Mouse (Mus musculus) neural tube, embryonic 15.5 days (tissue): ENCODE measurements around the gene Dock2. TPM values are rescaled to one million over a fixed set of nuclear protein-coding genes. Genes with fewer than 3 reads are reported as not detected.
A peak's percentile ranks its signal among the peaks of the same experiment; 100 is the strongest.

ENCODE experiments used
- ATAC-seq: fragments of 200-750 bp; cut with Nextera tagmentation; 2 replicates; pipeline ENCODE4 v1.8.0; 2017; ENCODE audit warnings: mild to moderate bottlenecking, moderate TSS enrichment, moderate library complexity; ENCODE audit not compliant: low FRiP score
- H3K27ac ChIP-seq: fragments of 300-500 bp; sonication (generic); replicated peaks from 2 replicates; pipeline ENCODE4 v1.5.1; 2015; ENCODE audit warnings: mild to moderate bottlenecking, inconsistent platforms
- H3K27me3 ChIP-seq: fragments of 300-500 bp; sonication (generic); replicated peaks from 2 replicates; pipeline ENCODE4 v1.6.1; 2015; ENCODE audit warnings: inconsistent platforms
- H3K36me3 ChIP-seq: fragments of 300-500 bp; sonication (generic); 2 replicates; pipeline ENCODE4 v1.6.1; 2015; ENCODE audit warnings: inconsistent platforms
- H3K4me1 ChIP-seq: fragments of 300-500 bp; sonication (generic); 2 replicates; pipeline ENCODE4 v1.6.1; 2015; ENCODE audit warnings: inconsistent platforms
- H3K4me2 ChIP-seq: fragments of 300-500 bp; sonication (generic); 2 replicates; pipeline ENCODE4 v1.6.1; 2015; ENCODE audit warnings: inconsistent platforms, mild to moderate bottlenecking, moderate library complexity
- H3K4me3 ChIP-seq: fragments of 300-500 bp; sonication (generic); replicated peaks from 2 replicates; pipeline ENCODE4 v1.5.1; 2015; ENCODE audit warnings: mild to moderate bottlenecking, inconsistent platforms
- H3K9ac ChIP-seq: fragments of 300-500 bp; sonication (generic); replicated peaks from 2 replicates; pipeline ENCODE4 v1.6.1; 2015; ENCODE audit warnings: mild to moderate bottlenecking, inconsistent platforms
- H3K9me3 ChIP-seq: fragments of 300-500 bp; sonication (generic); replicated peaks from 2 replicates; pipeline ENCODE4 v1.6.1; 2016; ENCODE audit warnings: inconsistent platforms
- WGBS: fragments of 180-500 bp; shearing (Covaris S2); methylation state at CpG from one replicate; pipeline ENCODE4 v1.1.7; 2015; ENCODE audit warnings: mixed read lengths; 5-methylcytosine and 5-hydroxymethylcytosine counted together
- polyA plus RNA-seq: library from polyadenylated mRNA; unstranded; fragments of >200 nt; fragmentation: Nextera tagmentation; extraction: Ambion mirVana; gene quantifications from 2 replicates; pipeline ENCODE4 v1.2.1, GENCODE M21; 2015

Gene Dock2
- polyA plus RNA-seq, 1 experiment from 2014 or later = 1.0 TPM

DNA sequence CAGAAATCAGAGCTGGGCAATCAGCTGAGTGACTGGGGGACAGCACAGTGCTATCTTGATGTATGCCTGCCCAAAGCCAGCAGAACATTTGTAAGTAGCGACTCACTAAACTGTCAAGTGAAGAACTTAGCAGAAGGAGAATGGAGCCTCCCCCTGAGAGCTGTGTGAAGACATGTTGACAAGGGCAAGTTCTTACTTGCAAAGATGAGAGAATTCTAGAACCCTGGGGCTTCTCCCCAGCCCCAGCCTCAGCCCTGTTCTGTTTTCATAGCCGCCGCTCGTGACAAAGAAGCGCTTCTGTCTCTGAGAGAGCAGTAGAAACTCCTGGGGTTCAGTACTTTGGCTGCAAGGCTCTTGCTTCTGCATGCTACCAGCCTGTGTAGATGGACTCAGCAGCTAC, 444.0 kb downstream of the Dock2 start:
- no peak overlapping the region for H3K9ac ChIP-seq
- no peaks in the 10 kb centered on the region for H3K9me3 ChIP-seq
- 90% methylated on average over 5 of the region's 5 CpGs for WGBS
- H3K4me1 ChIP-seq = peaks cover 24% of the 10 kb centered on the region
- no peak overlapping the region for H3K4me3 ChIP-seq
- H3K27me3 ChIP-seq = no peaks in the 10 kb centered on the region
- ATAC-seq = no peak
- no peak overlapping the region for H3K4me2 ChIP-seq
- H3K36me3 ChIP-seq = no peaks in the 10 kb centered on the region
- H3K27ac ChIP-seq = no peak overlapping the region

DNA sequence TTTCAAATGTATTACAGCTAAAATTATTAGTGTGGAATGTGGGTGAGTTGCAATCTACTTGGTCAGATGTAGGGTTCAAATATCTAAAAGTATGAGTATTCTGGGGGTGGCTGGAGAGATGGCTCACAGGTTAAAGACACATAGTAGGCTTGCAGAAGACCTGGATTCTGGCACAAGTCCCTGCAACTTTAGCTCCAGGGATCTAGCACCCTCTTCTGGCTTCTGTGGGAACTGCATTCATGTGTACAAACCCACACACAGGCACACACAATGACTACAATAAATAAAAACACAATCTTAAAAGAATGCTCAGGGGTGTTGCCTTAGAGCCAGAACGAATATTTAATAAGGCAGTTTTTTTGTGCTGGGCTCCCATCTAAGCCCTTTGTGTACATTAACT, 445.8 kb downstream of the Dock2 start:
- H3K4me1 ChIP-seq = peaks cover 11% of the 10 kb centered on the region
- no peaks in the 10 kb centered on the region for H3K9me3 ChIP-seq
- WGBS = 76% methylated on average over 1 of the region's 1 CpGs
- H3K9ac ChIP-seq = no peak overlapping the region
- no peak for ATAC-seq
- H3K27me3 ChIP-seq = no peaks in the 10 kb centered on the region
- no peaks in the 10 kb centered on the region for H3K36me3 ChIP-seq
- no peak overlapping the region for H3K27ac ChIP-seq
- H3K4me2 ChIP-seq = no peak overlapping the region
- H3K4me3 ChIP-seq = no peak overlapping the region

DNA sequence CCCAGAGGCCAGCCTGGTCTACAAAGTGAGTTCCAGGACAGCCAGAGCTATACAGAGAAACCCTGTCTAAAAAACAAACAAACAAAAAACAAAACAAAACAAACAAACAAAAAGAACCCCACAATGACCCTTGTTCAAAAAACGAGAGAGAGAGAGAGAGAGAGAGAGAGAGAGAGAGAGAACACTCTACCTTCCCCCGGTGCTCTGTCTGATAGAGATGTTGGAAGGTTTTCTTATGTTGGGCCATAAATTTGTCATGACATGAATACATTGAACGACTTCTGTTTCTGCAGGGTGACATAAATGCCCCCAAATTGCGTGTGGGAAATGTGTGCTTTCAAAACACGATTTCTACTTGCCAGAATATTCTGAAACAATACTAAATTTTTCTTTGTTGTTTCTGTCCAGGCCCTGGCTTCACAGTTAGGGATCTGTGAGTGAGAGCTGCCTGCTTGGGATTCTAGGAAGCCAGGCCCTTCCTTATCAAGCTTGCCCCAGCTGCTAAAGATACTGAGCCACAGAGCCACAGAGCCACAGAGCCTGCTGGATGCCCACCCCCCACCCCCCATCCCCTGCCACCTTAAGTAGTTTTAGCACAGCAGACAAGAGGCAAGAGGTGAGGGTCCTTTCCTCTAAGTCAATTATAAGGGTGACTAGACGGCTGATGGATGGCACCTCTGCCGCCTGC, 451.2 kb downstream of the Dock2 start:
- 34% methylated on average over 7 of the region's 7 CpGs for WGBS
- H3K9me3 ChIP-seq = no peaks in the 10 kb centered on the region
- no peak for ATAC-seq
- H3K4me1 ChIP-seq = no peaks in the 10 kb centered on the region
- H3K27me3 ChIP-seq = no peaks in the 10 kb centered on the region
- no peaks in the 10 kb centered on the region for H3K36me3 ChIP-seq
- H3K4me3 ChIP-seq = no peak overlapping the region
- no peak overlapping the region for H3K27ac ChIP-seq
- H3K9ac ChIP-seq = no peak overlapping the region
- no peak overlapping the region for H3K4me2 ChIP-seq

DNA sequence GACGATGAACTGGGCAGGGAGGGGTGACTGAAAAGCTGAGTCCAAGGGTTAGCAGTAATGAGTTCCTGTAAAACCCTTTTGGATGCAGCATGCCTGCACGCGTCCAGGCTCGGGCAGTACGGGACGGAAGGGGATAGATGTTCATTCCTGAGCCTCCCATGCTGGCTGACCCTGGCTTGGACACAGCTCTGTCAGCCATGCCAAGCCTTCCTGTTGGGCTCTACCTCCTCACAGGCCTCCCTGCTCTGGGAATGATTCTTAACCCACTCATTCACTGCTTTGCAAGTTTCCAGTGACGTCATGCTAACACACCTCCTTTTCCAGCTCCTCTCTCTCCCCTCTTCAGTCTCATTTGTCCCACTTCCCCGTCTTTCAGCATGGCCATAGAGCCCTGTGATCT, 460.0 kb downstream of the Dock2 start:
- ATAC-seq = peak; percentile 14; the same call in 1 of the 2 replicates
- Histone ChIP-seq H3K4me1 (peaks cover 3% of the 10 kb centered on the region; the same call in 1 of the 2 replicates), H3K27ac (no peak overlapping the region), H3K27me3 (no peaks in the 10 kb centered on the region), H3K9ac (no peak overlapping the region), H3K9me3 (no peaks in the 10 kb centered on the region), H3K4me3 (no peak overlapping the region), H3K4me2 (no peak overlapping the region), H3K36me3 (no peaks in the 10 kb centered on the region)
- 85% methylated on average over 8 of the region's 8 CpGs for WGBS

DNA sequence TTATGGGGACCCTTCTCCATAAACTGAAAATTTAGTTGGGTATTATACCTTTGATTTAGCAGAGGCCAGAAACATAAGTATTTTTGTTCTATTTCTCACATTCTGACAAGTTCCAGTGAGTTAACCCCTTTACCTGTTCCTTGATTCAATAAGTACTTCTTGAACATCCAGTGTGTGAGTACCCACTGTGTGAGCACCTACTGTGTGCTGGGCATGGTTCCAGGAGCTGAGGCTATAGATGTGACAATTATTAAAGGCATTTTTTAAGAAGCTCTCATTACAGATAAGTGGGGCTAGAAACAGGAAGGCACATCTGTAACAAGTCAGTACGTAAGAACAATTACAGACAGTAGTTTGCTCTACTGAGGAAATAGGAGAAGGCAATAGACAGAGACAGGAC, 464.4 kb downstream of the Dock2 start:
- 90% methylated on average over 1 of the region's 1 CpGs for WGBS
- Histone ChIP-seq H3K4me2 (no peak overlapping the region), H3K9ac (no peak overlapping the region), H3K36me3 (no peaks in the 10 kb centered on the region), H3K9me3 (no peaks in the 10 kb centered on the region), H3K4me1 (peaks cover 29% of the 10 kb centered on the region), H3K27me3 (no peaks in the 10 kb centered on the region), H3K27ac (no peak overlapping the region), H3K4me3 (no peak overlapping the region)
- no peak for ATAC-seq

DNA sequence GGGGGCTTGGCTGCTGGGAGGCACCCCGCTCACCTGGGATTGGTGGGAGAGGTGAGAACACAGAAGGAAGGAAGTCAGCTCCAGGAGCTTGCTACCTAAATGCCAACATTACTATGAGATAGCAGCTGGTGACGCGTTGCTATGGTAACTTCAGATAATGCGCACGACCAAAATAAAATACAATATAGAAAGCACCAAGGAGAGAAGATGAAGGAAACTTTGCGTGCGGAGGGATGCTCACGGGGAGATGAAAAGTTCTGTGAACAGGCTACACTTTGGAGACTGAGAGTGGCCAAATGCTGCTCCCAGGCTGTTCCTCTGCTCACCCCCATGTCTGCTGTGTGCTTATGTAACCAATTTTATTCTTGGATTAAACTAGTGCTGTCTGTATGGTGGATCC, 466.7 kb downstream of the Dock2 start:
- H3K9me3 ChIP-seq = no peaks in the 10 kb centered on the region
- ATAC-seq = no peak
- WGBS = 52% methylated on average over 8 of the region's 8 CpGs
- H3K9ac ChIP-seq = no peak overlapping the region
- no peaks in the 10 kb centered on the region for H3K36me3 ChIP-seq
- H3K4me3 ChIP-seq = peak overlapping the region; percentile 45
- H3K4me2 ChIP-seq = peak overlapping the region; percentile 57
- H3K4me1 ChIP-seq = peaks cover 32% of the 10 kb centered on the region
- H3K27me3 ChIP-seq = 0 out of 2 replicates have a peak, but pooled peaks cover 3% of the 10 kb centered on the region
- H3K27ac ChIP-seq = no peak overlapping the region

DNA sequence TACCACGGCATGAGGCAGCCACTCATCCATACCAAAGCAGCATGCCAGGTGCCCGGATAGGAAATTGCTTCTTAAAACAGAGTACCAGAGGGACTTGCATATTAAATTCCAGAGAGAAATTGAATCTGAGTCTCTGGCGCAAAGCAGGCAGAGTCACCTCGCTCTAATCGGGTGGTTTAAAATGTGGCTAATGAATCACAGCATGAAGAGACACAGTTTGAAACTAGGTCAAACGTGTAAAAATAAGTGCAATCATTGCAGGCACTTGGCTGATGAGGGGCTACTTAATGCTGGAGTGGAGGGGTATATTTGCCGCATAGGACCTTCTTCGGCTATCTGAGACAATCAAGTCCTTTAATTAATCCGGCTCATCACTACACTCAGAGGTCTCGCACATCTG, 467.5 kb downstream of the Dock2 start:
- ATAC-seq = no peak
- Histone ChIP-seq H3K9ac (peak overlapping the region; percentile 60), H3K4me3 (peak overlapping the region; percentile 45), H3K36me3 (no peaks in the 10 kb centered on the region), H3K4me2 (peak overlapping the region; percentile 57), H3K27me3 (0 out of 2 replicates have a peak, but pooled peaks cover 3% of the 10 kb centered on the region), H3K9me3 (no peaks in the 10 kb centered on the region), H3K27ac (peak overlapping the region; percentile 68), H3K4me1 (peaks cover 32% of the 10 kb centered on the region)
- WGBS = 26% methylated on average over 10 of the region's 10 CpGs

DNA sequence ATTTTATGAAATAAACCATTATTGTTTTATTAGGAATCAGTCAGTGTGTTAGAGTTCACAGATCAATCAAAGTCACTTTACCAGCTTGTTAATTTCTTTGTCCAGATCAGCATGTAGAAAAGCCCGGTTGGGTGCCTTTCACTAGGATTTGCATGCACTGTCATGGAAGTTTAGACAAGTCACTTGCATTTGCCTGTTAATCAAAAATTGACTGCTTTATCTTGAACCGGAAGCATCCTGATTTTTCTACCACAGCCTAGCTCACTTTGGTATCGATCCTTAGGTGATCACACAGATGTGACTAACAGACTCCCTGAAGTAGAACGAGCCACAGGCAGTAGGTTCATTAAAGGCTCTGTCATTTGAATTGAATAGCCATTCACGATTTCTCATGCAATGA, 468.3 kb downstream of the Dock2 start:
- peak overlapping the region; percentile 45 for H3K4me3 ChIP-seq
- WGBS = 3% methylated on average over 5 of the region's 5 CpGs

DNA sequence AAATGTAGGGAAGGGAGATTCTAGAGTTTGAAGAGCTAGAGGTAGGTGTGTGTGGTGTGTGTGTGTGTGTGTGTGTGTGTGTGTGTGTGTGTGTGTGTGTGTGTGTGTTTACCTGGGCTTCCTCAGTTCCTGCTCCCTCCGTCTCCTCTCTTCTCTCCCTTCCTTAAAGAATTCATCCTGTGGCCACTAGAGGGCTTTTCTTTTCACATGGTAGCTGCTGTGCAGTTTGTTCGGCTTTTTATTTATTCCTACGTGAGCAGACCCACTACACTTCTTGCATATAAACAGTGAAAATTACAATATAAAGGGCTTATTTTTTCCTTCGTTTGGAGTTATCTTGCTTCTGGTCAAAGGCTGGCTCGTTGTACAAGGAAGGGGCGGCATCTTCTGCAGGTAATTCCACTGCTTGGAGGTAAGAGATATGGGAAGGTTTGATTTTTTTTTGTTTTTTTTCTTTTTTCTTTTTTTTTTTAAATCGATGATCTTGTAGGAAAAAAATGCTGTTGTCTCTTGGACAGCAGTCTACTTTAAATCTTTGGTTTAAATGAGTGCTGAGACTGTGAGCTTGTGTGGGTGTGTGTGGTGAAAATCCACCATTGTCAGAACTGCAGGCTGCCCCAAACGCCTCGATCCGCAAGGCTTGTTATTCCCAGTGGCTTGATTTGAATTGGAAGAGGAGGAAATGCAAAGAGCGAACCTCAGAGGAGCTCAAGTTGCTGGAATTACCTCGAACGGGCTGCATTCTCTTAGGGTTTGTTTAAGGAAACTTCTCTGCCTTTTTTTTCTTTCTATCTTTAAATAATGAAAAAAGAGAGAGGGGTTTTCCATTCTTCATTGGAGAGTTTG, 468.9 kb downstream of the Dock2 start, which contains the start of gene Fam196b:
TSS of gene Fam196b (plus strand) at position 289 of the 846 bp plus-strand sequence.
- H3K4me2 ChIP-seq = peak within 1 kb of the TSS; percentile 57
- H3K36me3 ChIP-seq = no peaks in the 10 kb centered on the region
- 2% methylated on average over 12 of the region's 13 CpGs for WGBS
- peak within 1 kb of the TSS; percentile 45 for H3K4me3 ChIP-seq
- ATAC-seq = peak; percentile 81
- H3K9ac ChIP-seq = peak within 1 kb of the TSS; percentile 60
- H3K9me3 ChIP-seq = no peaks in the 10 kb centered on the region
- H3K4me1 ChIP-seq = peaks cover 32% of the 10 kb centered on the region
- 0 out of 2 replicates have a peak, but pooled peaks cover 3% of the 10 kb centered on the region for H3K27me3 ChIP-seq
- H3K27ac ChIP-seq = peak within 1 kb of the TSS; percentile 68

More for the DNA sequence above, 468.3 kb downstream of the Dock2 start:
- no peak for ATAC-seq
- Histone ChIP-seq H3K4me2 (peak overlapping the region; percentile 57), H3K27me3 (0 out of 2 replicates have a peak, but pooled peaks cover 3% of the 10 kb centered on the region), H3K9me3 (no peaks in the 10 kb centered on the region), H3K4me1 (peaks cover 32% of the 10 kb centered on the region), H3K27ac (peak overlapping the region; percentile 68), H3K9ac (peak overlapping the region; percentile 60), H3K36me3 (no peaks in the 10 kb centered on the region)

DNA sequence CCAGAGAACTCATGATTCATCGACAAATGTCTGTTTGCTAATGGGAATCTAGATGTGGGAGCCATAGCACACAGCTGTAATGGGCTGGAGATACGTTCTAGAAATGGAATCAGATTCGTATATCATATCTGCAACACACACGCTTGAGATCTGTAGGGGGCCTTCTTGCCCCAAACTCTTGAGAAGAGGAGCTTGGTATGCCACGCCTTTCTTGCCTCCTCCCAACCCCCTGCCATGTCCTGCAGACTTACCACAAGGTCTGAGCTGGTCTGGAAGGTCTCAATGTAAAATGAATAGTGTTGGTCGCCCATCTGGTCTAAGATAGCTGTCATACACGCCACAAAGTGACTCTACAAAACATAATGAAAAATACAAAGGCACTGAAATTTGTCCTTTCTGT, 471.5 kb downstream of the Dock2 start:
- Histone ChIP-seq H3K9ac (no peak overlapping the region), H3K4me2 (no peak overlapping the region), H3K4me3 (no peak overlapping the region), H3K27ac (no peak overlapping the region), H3K36me3 (no peaks in the 10 kb centered on the region), H3K9me3 (no peaks in the 10 kb centered on the region), H3K4me1 (peaks cover 20% of the 10 kb centered on the region), H3K27me3 (0 out of 2 replicates have a peak, but pooled peaks cover 3% of the 10 kb centered on the region)
- no peak for ATAC-seq
- WGBS = 83% methylated on average over 7 of the region's 7 CpGs

DNA sequence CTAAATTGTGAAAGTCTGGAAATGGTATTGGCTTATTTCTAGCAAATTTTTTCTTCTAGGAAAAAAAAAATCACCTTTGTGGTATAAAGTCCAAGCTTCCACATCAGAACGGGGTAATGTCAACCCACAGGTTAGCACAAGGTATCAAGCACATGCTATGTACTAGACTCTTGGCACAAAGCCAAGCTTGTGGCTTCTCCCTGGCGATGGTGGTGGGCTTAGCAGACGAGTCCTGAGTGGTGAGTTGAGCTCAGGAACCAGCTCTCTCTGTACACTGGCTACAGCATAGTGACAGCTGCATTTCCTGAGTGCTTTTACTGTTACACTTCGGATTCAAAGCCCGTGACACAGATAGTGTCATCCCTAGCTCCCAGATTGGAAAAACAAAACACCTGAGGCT, 472.0 kb downstream of the Dock2 start:
- no peak for ATAC-seq
- 68% methylated on average over 5 of the region's 5 CpGs for WGBS
- no peak overlapping the region for H3K27ac ChIP-seq

More for the DNA sequence above, 472.0 kb downstream of the Dock2 start:
- Histone ChIP-seq H3K4me1 (peaks cover 15% of the 10 kb centered on the region), H3K9ac (no peak overlapping the region), H3K4me2 (no peak overlapping the region), H3K4me3 (no peak overlapping the region), H3K9me3 (no peaks in the 10 kb centered on the region), H3K27me3 (0 out of 2 replicates have a peak, but pooled peaks cover 3% of the 10 kb centered on the region), H3K36me3 (no peaks in the 10 kb centered on the region)
